Mouse (Mus musculus): ENCODE measurements around the gene Higd1a. TPM values are rescaled to one million over a fixed set of nuclear protein-coding genes. Genes with fewer than 3 reads are reported as not detected.
A peak's percentile ranks its signal among the peaks of the same experiment; 100 is the strongest.

The Higd1a gene
- polyA plus RNA-seq (2015; fragmentation: Nextera tagmentation; extraction: Ambion mirVana) = 109 and 116 TPM in 2 replicates

- Histone ChIP-seq H3K4me1 (replicated peaks; ENCODE audit: control insufficient read depth, insufficient read depth, low read length) (peaks cover 10% of the 10 kb centered on the region), H3K9ac (replicated peaks; ENCODE audit: low read depth, low read length) (peak within 1 kb of the TSS; percentile 83), H3K27me3 (replicated peaks; ENCODE audit: control insufficient read depth, insufficient read depth, low read length) (no peaks in the 10 kb centered on the region), H3K4me3 (replicated peaks; ENCODE audit: low read length) (peak within 1 kb of the TSS; percentile 93), H3K4me2 (ENCODE audit: low read length) (peak within 1 kb of the TSS; percentile 78), H3K9me3 (ENCODE audit: control insufficient read depth, low read length) (no peaks in the 10 kb centered on the region), H3K36me3 (ENCODE audit: control insufficient read depth, insufficient read depth) (no peaks in the 10 kb centered on the region), H3K27ac (ENCODE audit: low read length) (peak within 1 kb of the TSS; percentile 93)
- no peak for ATAC-seq
- WGBS = 11% methylated on average over 6 of the region's 6 CpGs
Measured at GRCm38 (mm10) chr9:121858153-121858488, at the start of gene Higd1a. Higd1a (minus strand) TSS chr9:121858362.

- no peaks in the 10 kb centered on the region for H3K9me3 ChIP-seq (ENCODE audit: control insufficient read depth, low read length)
- H3K9ac ChIP-seq (replicated peaks; ENCODE audit: low read depth, low read length) = no peak overlapping the region
- H3K27ac ChIP-seq (ENCODE audit: low read length) = no peak overlapping the region
- no peak overlapping the region for H3K4me2 ChIP-seq (ENCODE audit: low read length)
- WGBS = 76% methylated on average over 10 of the region's 10 CpGs
- H3K4me1 ChIP-seq (replicated peaks; ENCODE audit: control insufficient read depth, insufficient read depth, low read length) = no peaks in the 10 kb centered on the region
- no peak for ATAC-seq
- no peaks in the 10 kb centered on the region for H3K27me3 ChIP-seq (replicated peaks; ENCODE audit: control insufficient read depth, insufficient read depth, low read length)
- no peaks in the 10 kb centered on the region for H3K36me3 ChIP-seq (ENCODE audit: control insufficient read depth, insufficient read depth)
- H3K4me3 ChIP-seq (replicated peaks; ENCODE audit: low read length) = no peak overlapping the region
Measured at GRCm38 (mm10) chr9:121907356-121908070, 49.4 kb upstream of the Higd1a start.

- no peak for ATAC-seq
- Histone ChIP-seq H3K4me2 (ENCODE audit: low read length) (no peak overlapping the region), H3K4me3 (replicated peaks; ENCODE audit: low read length) (no peak overlapping the region), H3K27ac (ENCODE audit: low read length) (no peak overlapping the region), H3K27me3 (replicated peaks; ENCODE audit: control insufficient read depth, insufficient read depth, low read length) (no peaks in the 10 kb centered on the region), H3K9ac (replicated peaks; ENCODE audit: low read depth, low read length) (no peak overlapping the region), H3K36me3 (ENCODE audit: control insufficient read depth, insufficient read depth) (no peaks in the 10 kb centered on the region), H3K4me1 (replicated peaks; ENCODE audit: control insufficient read depth, insufficient read depth, low read length) (no peaks in the 10 kb centered on the region), H3K9me3 (ENCODE audit: control insufficient read depth, low read length) (no peaks in the 10 kb centered on the region)
- 85% methylated on average over 5 of the region's 5 CpGs for WGBS
Measured at GRCm38 (mm10) chr9:121906456-121906855, 48.3 kb upstream of the Higd1a start.

DNA sequence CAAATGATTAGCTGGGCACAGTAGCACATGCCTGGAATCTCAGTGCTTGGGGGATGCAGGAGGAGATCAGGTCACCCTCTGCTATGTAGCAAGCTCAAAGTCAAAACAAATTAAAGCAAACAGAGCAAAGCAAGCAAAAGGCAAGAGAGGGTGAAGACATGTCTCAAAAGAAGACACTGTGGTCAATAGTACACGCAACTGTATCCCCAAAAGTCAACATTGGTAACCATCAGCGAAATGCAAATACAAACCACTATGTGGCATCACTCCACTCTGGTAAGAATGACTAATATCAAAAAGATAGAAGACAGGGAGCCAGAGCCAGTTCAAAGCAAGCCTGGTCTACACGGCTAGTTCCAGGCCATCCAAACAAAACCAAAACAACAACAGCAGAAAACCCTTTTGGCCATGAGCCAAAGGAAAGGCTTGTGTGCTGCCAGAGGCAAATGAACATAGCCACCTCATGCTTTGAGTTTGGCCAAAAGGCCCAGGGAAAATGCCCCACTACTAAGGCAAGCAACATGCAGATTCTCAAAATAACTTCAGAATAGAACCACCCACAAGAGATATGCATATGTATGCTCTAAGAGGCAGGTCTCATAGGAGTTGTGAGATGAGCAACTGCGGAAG, 47.5 kb upstream of the Higd1a start:
- Histone ChIP-seq H3K4me3 (replicated peaks; ENCODE audit: low read length) (no peak overlapping the region), H3K9me3 (ENCODE audit: control insufficient read depth, low read length) (no peaks in the 10 kb centered on the region), H3K27ac (ENCODE audit: low read length) (no peak overlapping the region), H3K4me2 (ENCODE audit: low read length) (no peak overlapping the region), H3K9ac (replicated peaks; ENCODE audit: low read depth, low read length) (no peak overlapping the region), H3K27me3 (replicated peaks; ENCODE audit: control insufficient read depth, insufficient read depth, low read length) (no peaks in the 10 kb centered on the region), H3K4me1 (replicated peaks; ENCODE audit: control insufficient read depth, insufficient read depth, low read length) (no peaks in the 10 kb centered on the region), H3K36me3 (ENCODE audit: control insufficient read depth, insufficient read depth) (no peaks in the 10 kb centered on the region)
- WGBS = 70% methylated on average over 4 of the region's 4 CpGs
- ATAC-seq = no peak

- Histone ChIP-seq H3K9ac (replicated peaks; ENCODE audit: low read depth, low read length) (no peak overlapping the region), H3K9me3 (ENCODE audit: control insufficient read depth, low read length) (no peaks in the 10 kb centered on the region), H3K4me1 (replicated peaks; ENCODE audit: control insufficient read depth, insufficient read depth, low read length) (no peaks in the 10 kb centered on the region), H3K27ac (ENCODE audit: low read length) (no peak overlapping the region), H3K4me2 (ENCODE audit: low read length) (no peak overlapping the region), H3K27me3 (replicated peaks; ENCODE audit: control insufficient read depth, insufficient read depth, low read length) (no peaks in the 10 kb centered on the region), H3K36me3 (ENCODE audit: control insufficient read depth, insufficient read depth) (no peaks in the 10 kb centered on the region), H3K4me3 (replicated peaks; ENCODE audit: low read length) (no peak overlapping the region)
- WGBS = 88% methylated on average over 7 of the region's 7 CpGs
- ATAC-seq = no peak
Measured at GRCm38 (mm10) chr9:121904946-121905345, 46.8 kb upstream of the Higd1a start.

DNA sequence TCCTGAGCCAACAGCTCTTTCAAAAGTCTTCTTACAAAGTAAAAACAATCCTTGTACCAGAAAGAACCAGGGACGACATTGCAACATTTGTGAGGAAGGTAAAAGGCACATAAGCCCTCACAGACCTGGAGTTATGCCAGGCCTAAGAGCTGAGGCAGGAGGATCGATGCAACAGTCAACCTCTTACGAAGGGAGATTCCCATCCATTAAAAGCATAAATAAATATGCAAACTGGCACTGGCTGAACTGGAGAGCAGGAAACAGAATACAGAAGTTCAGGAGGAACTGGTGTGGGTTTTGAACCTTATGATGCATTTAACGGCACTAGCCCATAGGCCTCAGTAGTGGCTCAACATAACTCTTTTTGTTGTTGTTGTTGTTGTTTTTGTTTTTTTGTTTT, 46.2 kb upstream of the Higd1a start:
- no peak overlapping the region for H3K4me2 ChIP-seq (ENCODE audit: low read length)
- no peaks in the 10 kb centered on the region for H3K9me3 ChIP-seq (ENCODE audit: control insufficient read depth, low read length)
- no peaks in the 10 kb centered on the region for H3K4me1 ChIP-seq (replicated peaks; ENCODE audit: control insufficient read depth, insufficient read depth, low read length)
- no peak for ATAC-seq
- no peak overlapping the region for H3K9ac ChIP-seq (replicated peaks; ENCODE audit: low read depth, low read length)
- WGBS = 83% methylated on average over 4 of the region's 4 CpGs
- H3K27me3 ChIP-seq (replicated peaks; ENCODE audit: control insufficient read depth, insufficient read depth, low read length) = no peaks in the 10 kb centered on the region
- H3K4me3 ChIP-seq (replicated peaks; ENCODE audit: low read length) = no peak overlapping the region
- H3K27ac ChIP-seq (ENCODE audit: low read length) = no peak overlapping the region
- no peaks in the 10 kb centered on the region for H3K36me3 ChIP-seq (ENCODE audit: control insufficient read depth, insufficient read depth)

DNA sequence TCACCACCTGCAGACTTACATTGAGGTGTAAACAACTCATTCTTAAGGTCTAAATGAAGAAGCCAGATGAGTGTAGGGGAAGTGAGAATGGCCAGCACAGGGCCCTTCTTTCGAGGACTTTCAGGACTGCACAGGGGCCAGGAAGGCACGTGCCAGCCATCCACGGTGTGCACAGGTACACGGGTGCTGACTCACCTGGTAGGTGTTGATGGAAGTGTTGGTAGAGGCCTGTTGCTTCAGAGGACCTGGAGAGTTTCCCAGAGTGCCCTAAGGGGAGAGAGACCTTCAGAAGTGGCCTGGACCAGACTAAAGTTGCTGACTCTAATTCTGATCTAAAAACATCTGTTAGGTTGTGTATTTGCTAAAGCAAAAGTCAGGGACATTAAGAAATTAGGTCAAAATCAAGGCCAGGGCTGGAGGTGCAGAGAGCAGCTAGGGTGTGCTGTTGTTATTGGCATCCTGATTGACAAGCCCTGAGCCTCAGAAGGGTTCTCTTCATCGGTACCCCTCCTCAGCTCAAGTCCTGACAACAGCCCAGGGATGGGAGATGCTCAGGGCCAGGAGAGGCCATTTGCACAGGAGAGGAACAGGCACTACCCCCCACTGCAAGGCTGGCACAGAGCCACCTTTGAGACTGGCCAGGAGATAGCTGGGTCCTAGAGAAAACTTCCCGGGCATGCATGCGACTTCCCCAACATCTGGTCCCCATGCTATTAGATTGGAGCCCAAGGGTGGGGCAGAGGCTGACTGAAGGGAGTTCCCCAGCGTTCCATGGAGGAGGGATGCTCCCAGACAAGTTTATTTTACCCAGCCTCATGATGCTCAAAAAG, 45.5 kb upstream of the Higd1a start:
- no peak overlapping the region for H3K9ac ChIP-seq (replicated peaks; ENCODE audit: low read depth, low read length)
- H3K27me3 ChIP-seq (replicated peaks; ENCODE audit: control insufficient read depth, insufficient read depth, low read length) = no peaks in the 10 kb centered on the region
- no peaks in the 10 kb centered on the region for H3K9me3 ChIP-seq (ENCODE audit: control insufficient read depth, low read length)
- ATAC-seq = no peak
- no peak overlapping the region for H3K27ac ChIP-seq (ENCODE audit: low read length)
- no peaks in the 10 kb centered on the region for H3K4me1 ChIP-seq (replicated peaks; ENCODE audit: control insufficient read depth, insufficient read depth, low read length)
- 76% methylated on average over 8 of the region's 8 CpGs for WGBS
- no peak overlapping the region for H3K4me3 ChIP-seq (replicated peaks; ENCODE audit: low read length)
- H3K4me2 ChIP-seq (ENCODE audit: low read length) = no peak overlapping the region
- H3K36me3 ChIP-seq (ENCODE audit: control insufficient read depth, insufficient read depth) = no peaks in the 10 kb centered on the region

GRCm38 (mm10) chr9:121901710-121902700, 43.8 kb upstream of the Higd1a start:
- H3K9me3 ChIP-seq (ENCODE audit: control insufficient read depth, low read length) = no peaks in the 10 kb centered on the region
- no peak overlapping the region for H3K4me2 ChIP-seq (ENCODE audit: low read length)
- H3K9ac ChIP-seq (replicated peaks; ENCODE audit: low read depth, low read length) = no peak overlapping the region
- 79% methylated on average over 5 of the region's 5 CpGs for WGBS
- no peak for ATAC-seq
- H3K4me1 ChIP-seq (replicated peaks; ENCODE audit: control insufficient read depth, insufficient read depth, low read length) = no peaks in the 10 kb centered on the region
- H3K27me3 ChIP-seq (replicated peaks; ENCODE audit: control insufficient read depth, insufficient read depth, low read length) = no peaks in the 10 kb centered on the region
- H3K27ac ChIP-seq (ENCODE audit: low read length) = no peak overlapping the region
- H3K36me3 ChIP-seq (ENCODE audit: control insufficient read depth, insufficient read depth) = no peaks in the 10 kb centered on the region
- H3K4me3 ChIP-seq (replicated peaks; ENCODE audit: low read length) = no peak overlapping the region

Measured in forebrain, embryonic 16.5 days (tissue).